Mouse (Mus musculus): Measurements from ENCODE around the gene Mageh1. TPM values are rescaled to one million over a fixed set of nuclear protein-coding genes. Genes with fewer than 3 reads are reported as not detected.
"Not testable (repeated sequence)": the region's sequence is repeated elsewhere in the genome, so short reads cannot be mapped to it uniquely, and the experiment has no call there.

Mageh1 gene
- polyA plus RNA-seq (2015; fragmentation: Nextera tagmentation; extraction: Ambion mirVana) = 100 and 105 TPM in 2 replicates

DNA sequence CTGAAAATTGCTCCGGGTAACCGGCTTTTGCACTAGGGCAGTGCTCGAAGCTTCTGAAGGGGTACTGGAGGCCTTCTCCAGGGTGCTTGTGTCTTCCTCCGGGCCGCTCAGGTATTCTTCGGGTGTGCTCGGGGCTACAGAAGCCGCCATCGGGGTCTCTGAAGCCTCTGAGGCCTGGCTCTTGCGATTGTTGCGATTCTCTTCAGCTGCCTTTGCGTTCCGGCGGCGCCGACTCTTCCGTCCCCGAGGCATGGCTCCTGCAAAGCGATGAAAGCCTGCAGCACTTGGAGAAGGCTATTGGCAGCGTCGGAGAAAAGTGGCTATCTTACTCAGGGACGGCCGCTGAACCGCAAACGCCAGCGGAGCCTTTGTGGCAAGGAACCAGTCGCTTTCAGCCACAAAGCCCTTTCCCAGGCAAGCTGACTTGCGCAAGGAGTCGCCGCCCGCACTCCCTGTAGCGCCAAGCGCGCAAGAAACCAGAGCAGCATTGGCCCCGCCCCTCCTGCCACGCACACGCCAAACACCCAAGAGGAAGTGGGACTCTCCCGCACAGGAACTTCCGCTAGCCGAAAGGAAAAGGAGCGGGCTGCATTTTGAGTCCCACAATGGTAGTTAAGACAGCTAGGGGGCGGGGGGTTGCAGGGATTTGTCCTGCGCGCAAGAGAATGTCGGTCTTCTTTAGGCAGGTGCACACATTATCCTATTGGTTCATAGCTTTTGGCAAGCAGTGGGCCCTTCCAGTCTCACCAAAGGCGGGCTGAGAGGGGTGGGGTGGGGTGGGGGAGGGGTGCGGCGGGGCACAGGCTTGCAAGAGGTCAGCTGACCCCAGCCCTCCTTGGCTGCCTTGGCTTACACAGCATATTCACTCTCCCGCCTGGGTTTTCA, at the start of gene Mageh1:
Gene Mageh1, minus strand, starts transcription at position 489 of the 885 bp plus-strand sequence.
- H3K4me1 ChIP-seq (replicated peaks; ENCODE audit: control insufficient read depth, insufficient read depth, low read length) = peaks cover 3% of the 10 kb centered on the region; the same call in 1 of the 2 replicates
- peak within 1 kb of the TSS; percentile 95 for H3K27ac ChIP-seq (ENCODE audit: low read length)
- no peaks in the 10 kb centered on the region for H3K9me3 ChIP-seq (ENCODE audit: control insufficient read depth, low read length)
- 20% methylated on average over 48 of the region's 49 CpGs for WGBS
- no peaks in the 10 kb centered on the region for H3K27me3 ChIP-seq (replicated peaks; ENCODE audit: control insufficient read depth, insufficient read depth, low read length)
- H3K4me3 ChIP-seq (replicated peaks; ENCODE audit: low read length) = peak within 1 kb of the TSS; percentile 66
- peak within 1 kb of the TSS; percentile 82 for H3K9ac ChIP-seq (replicated peaks; ENCODE audit: low read depth, low read length)
- no peaks in the 10 kb centered on the region for H3K36me3 ChIP-seq (ENCODE audit: control insufficient read depth, insufficient read depth)
- ATAC-seq = peak; percentile 95
- H3K4me2 ChIP-seq (ENCODE audit: low read length) = peak within 1 kb of the TSS; percentile 64

DNA sequence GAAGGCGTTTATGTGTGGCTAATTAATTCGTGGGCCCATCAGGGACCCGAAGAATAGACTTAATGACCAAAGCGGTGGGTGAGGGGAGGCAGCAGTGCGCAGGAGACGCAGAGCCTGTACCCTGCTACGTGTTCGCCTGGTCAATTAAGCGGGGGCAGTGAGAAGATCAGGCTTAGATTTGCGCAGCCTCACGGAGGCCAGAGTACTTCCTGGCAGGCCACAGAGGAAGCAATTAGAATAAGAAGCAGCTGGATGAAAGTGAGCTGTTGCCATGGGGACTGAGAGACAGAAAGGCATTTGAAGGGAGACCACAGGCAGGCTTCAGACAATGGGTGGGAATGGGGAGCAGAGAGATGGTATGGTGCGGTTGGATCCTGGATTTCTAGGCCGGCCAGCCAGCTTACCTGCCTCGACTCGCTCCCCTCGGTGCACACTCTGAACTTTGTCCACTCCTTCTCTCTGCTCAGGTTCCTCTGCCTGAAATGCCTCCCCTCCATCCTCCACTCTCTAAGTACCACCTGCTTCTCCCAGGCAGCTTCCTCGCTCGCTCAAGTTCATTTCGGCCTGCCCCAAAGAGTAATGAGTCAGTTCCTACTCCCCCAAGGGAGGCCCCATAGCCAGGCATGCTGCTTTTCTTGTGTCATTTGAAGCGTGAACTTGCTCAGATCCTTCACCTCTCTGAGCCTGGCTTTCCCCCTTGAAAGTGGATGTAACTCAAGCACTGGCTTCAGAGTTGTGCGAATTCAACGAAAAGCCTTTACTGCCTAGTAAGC, 783 bp upstream of the Mageh1 start:
- ATAC-seq = peak; percentile 89
- Histone ChIP-seq H3K4me2 (ENCODE audit: low read length) (peak overlapping the region; percentile 42), H3K4me3 (replicated peaks; ENCODE audit: low read length) (peak overlapping the region; percentile 66), H3K27ac (ENCODE audit: low read length) (peak overlapping the region; percentile 95), H3K9ac (replicated peaks; ENCODE audit: low read depth, low read length) (peak overlapping the region; percentile 48)
- not testable (repeated sequence) for H3K36me3 ChIP-seq (ENCODE audit: control insufficient read depth, insufficient read depth); H3K4me1 ChIP-seq (replicated peaks; ENCODE audit: control insufficient read depth, insufficient read depth, low read length); H3K27me3 ChIP-seq (replicated peaks; ENCODE audit: control insufficient read depth, insufficient read depth, low read length); H3K9me3 ChIP-seq (ENCODE audit: control insufficient read depth, low read length)
- 26% methylated on average over 6 of the region's 22 CpGs for WGBS

DNA sequence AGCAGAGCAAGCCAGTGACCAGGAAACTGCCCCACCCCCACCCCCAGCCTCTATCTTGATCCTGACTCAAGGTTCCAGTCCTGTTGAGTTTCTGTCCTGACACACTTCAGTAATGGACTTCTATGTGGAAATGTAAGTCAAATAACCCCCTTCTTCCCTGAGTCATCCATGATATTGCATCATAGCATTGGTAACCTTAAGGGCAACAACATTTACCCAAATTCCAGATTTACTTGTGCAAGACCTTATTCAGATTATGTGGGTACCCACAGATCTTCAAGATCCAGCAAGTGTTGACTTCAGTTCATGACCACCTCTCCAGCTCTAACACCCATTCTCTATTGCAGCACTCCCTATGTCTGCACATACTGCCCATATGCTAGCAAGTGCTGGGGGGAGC, 5.8 kb downstream of the Mageh1 start:
- not testable (repeated sequence) for H3K9ac ChIP-seq (replicated peaks; ENCODE audit: low read depth, low read length); H3K4me1 ChIP-seq (replicated peaks; ENCODE audit: control insufficient read depth, insufficient read depth, low read length); H3K4me2 ChIP-seq (ENCODE audit: low read length); ATAC-seq; H3K27ac ChIP-seq (ENCODE audit: low read length); H3K4me3 ChIP-seq (replicated peaks; ENCODE audit: low read length); H3K27me3 ChIP-seq (replicated peaks; ENCODE audit: control insufficient read depth, insufficient read depth, low read length); H3K36me3 ChIP-seq (ENCODE audit: control insufficient read depth, insufficient read depth); H3K9me3 ChIP-seq (ENCODE audit: control insufficient read depth, low read length)

- H3K4me1 ChIP-seq (replicated peaks; ENCODE audit: control insufficient read depth, insufficient read depth, low read length); H3K4me3 ChIP-seq (replicated peaks; ENCODE audit: low read length); H3K36me3 ChIP-seq (ENCODE audit: control insufficient read depth, insufficient read depth); H3K9me3 ChIP-seq (ENCODE audit: control insufficient read depth, low read length); H3K27ac ChIP-seq (ENCODE audit: low read length); H3K27me3 ChIP-seq (replicated peaks; ENCODE audit: control insufficient read depth, insufficient read depth, low read length); ATAC-seq; H3K4me2 ChIP-seq (ENCODE audit: low read length); H3K9ac ChIP-seq (replicated peaks; ENCODE audit: low read depth, low read length): not testable (repeated sequence)
- WGBS = no CpG with 5 or more reads among the region's 3 CpGs
Observed at GRCm38 (mm10) chrX:153025709-153026108, 11.7 kb downstream of the Mageh1 start.

DNA sequence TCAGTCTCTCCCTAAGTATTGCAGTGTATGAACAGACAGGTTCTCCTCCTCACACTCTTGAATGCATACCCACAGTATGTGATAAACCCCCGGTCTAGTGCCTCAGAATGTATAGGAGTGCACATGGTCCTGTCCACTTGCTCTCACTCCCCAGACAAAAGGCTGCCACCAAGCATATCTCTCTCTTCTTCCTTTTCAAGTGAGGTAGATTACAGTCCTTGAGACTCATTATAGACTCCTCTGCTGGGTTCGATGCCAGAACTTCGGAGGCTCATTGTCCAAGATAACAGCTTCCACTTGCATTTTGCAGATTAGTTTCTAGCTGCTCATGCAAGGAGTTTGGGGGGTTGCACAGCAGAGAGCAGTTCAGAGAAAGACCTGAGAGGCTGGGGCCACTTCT, 12.1 kb downstream of the Mageh1 start:
- not testable (repeated sequence) for H3K36me3 ChIP-seq (ENCODE audit: control insufficient read depth, insufficient read depth); H3K4me2 ChIP-seq (ENCODE audit: low read length); H3K27me3 ChIP-seq (replicated peaks; ENCODE audit: control insufficient read depth, insufficient read depth, low read length); H3K9me3 ChIP-seq (ENCODE audit: control insufficient read depth, low read length); H3K4me1 ChIP-seq (replicated peaks; ENCODE audit: control insufficient read depth, insufficient read depth, low read length); H3K4me3 ChIP-seq (replicated peaks; ENCODE audit: low read length); H3K9ac ChIP-seq (replicated peaks; ENCODE audit: low read depth, low read length); H3K27ac ChIP-seq (ENCODE audit: low read length); ATAC-seq
- WGBS = no CpG with 5 or more reads among the region's 3 CpGs

DNA sequence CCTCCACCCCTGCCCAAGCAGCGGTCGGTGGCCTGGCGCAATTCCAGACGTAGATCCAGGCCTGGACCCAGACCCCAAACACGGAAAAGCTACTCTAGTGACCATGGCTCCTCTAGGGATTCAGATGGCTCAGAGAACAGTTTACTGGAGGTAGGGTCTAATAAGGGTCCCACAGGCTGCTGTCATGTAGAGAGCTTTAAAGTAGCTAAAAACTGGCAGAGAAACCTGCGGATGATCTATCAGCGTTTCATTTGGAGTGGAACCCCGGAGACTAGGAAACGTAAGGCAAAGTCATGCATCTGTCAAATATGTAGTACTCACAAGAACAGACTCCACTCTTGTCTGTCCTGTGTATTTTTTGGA, 29.7 kb downstream of the Mageh1 start:
- Histone ChIP-seq H3K36me3 (ENCODE audit: control insufficient read depth, insufficient read depth) (no peaks in the 10 kb centered on the region), H3K4me3 (replicated peaks; ENCODE audit: low read length) (peak overlapping the region; percentile 53), H3K27me3 (replicated peaks; ENCODE audit: control insufficient read depth, insufficient read depth, low read length) (no peaks in the 10 kb centered on the region), H3K4me2 (ENCODE audit: low read length) (peak overlapping the region; percentile 59), H3K4me1 (replicated peaks; ENCODE audit: control insufficient read depth, insufficient read depth, low read length) (0 out of 2 replicates have a peak, but pooled peaks cover 2% of the 10 kb centered on the region), H3K9me3 (ENCODE audit: control insufficient read depth, low read length) (no peaks in the 10 kb centered on the region), H3K9ac (replicated peaks; ENCODE audit: low read depth, low read length) (peak overlapping the region; percentile 64), H3K27ac (ENCODE audit: low read length) (peak overlapping the region; percentile 63; the same call in 1 of the 2 replicates)
- 36% methylated on average over 9 of the region's 9 CpGs for WGBS
- ATAC-seq = peak; percentile 19

DNA sequence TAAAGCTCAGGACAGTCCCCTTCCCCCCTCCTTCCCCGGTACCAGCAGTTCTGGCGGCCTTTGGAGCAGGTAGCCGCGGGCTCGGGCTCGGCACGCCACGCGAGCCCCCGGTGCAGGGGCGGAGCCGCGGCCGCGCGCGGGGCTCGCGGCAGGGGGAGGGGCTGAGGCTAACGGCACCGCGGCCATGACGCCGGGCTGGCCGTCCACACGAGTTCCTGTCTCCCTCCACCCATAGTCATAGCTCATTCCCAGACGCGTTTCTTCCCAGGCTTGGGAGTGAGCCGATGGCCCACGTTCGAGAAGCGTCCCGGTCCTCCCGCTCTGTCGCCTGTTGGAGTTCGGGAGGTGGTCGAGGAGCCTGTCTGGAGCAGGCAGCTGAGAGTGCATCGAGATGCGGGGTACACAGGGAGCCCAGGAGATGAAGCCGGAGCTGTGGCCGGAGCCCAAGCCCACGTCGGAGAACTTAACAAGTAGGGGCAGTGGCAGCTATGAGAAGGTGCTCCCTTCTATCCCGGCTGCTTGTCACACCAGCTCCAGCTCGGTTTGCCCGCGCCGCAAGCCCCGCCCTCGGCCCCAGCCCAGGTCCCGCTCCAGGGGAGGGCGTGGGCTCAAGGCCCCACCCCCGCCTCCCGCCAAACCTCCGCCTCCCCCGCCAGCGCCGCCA, 30.2 kb downstream of the Mageh1 start:
- ATAC-seq = peak; percentile 90
- no peaks in the 10 kb centered on the region for H3K36me3 ChIP-seq (ENCODE audit: control insufficient read depth, insufficient read depth)
- H3K9me3 ChIP-seq (ENCODE audit: control insufficient read depth, low read length) = no peaks in the 10 kb centered on the region
- peak overlapping the region; percentile 59 for H3K4me2 ChIP-seq (ENCODE audit: low read length)
- no peaks in the 10 kb centered on the region for H3K27me3 ChIP-seq (replicated peaks; ENCODE audit: control insufficient read depth, insufficient read depth, low read length)
- H3K4me3 ChIP-seq (replicated peaks; ENCODE audit: low read length) = peak overlapping the region; percentile 53
- H3K27ac ChIP-seq (ENCODE audit: low read length) = peak overlapping the region; percentile 63
- H3K4me1 ChIP-seq (replicated peaks; ENCODE audit: control insufficient read depth, insufficient read depth, low read length) = 0 out of 2 replicates have a peak, but pooled peaks cover 2% of the 10 kb centered on the region
- peak overlapping the region; percentile 64 for H3K9ac ChIP-seq (replicated peaks; ENCODE audit: low read depth, low read length)
- WGBS = 22% methylated on average over 54 of the region's 58 CpGs

GRCm38 (mm10) chrX:153006387-153006841, 31.0 kb downstream of the Mageh1 start, which contains the start of gene Usp51:
TSS of gene Usp51 (plus strand) at chrX:153006469.
- Histone ChIP-seq H3K4me2 (ENCODE audit: low read length) (peak within 1 kb of the TSS; percentile 59), H3K27ac (ENCODE audit: low read length) (peak within 1 kb of the TSS; percentile 63), H3K9me3 (ENCODE audit: control insufficient read depth, low read length) (no peaks in the 10 kb centered on the region), H3K4me1 (replicated peaks; ENCODE audit: control insufficient read depth, insufficient read depth, low read length) (0 out of 2 replicates have a peak, but pooled peaks cover 2% of the 10 kb centered on the region), H3K4me3 (replicated peaks; ENCODE audit: low read length) (peak within 1 kb of the TSS; percentile 53), H3K27me3 (replicated peaks; ENCODE audit: control insufficient read depth, insufficient read depth, low read length) (no peaks in the 10 kb centered on the region), H3K36me3 (ENCODE audit: control insufficient read depth, insufficient read depth) (no peaks in the 10 kb centered on the region), H3K9ac (replicated peaks; ENCODE audit: low read depth, low read length) (peak within 1 kb of the TSS; percentile 64)
- ATAC-seq = peak; percentile 83
- WGBS = 20% methylated on average over 23 of the region's 23 CpGs

- H3K9me3 ChIP-seq (ENCODE audit: control insufficient read depth, low read length); H3K36me3 ChIP-seq (ENCODE audit: control insufficient read depth, insufficient read depth); ATAC-seq; H3K4me3 ChIP-seq (replicated peaks; ENCODE audit: low read length); H3K4me2 ChIP-seq (ENCODE audit: low read length); H3K4me1 ChIP-seq (replicated peaks; ENCODE audit: control insufficient read depth, insufficient read depth, low read length); H3K27ac ChIP-seq (ENCODE audit: low read length); H3K9ac ChIP-seq (replicated peaks; ENCODE audit: low read depth, low read length); H3K27me3 ChIP-seq (replicated peaks; ENCODE audit: control insufficient read depth, insufficient read depth, low read length): not testable (repeated sequence)
- no CpG with 5 or more reads among the region's 3 CpGs for WGBS
Observed at GRCm38 (mm10) chrX:152996105-152996504, 41.3 kb downstream of the Mageh1 start.
